Mouse (Mus musculus) limb, embryonic 12.5 days (tissue): Measurements from ENCODE around the gene Ing3. TPM values are rescaled to one million over a fixed set of nuclear protein-coding genes. Genes with fewer than 3 reads are reported as not detected.

Experiments used
- ATAC-seq: fragments of 200-750 bp; cut with Nextera tagmentation; 2 replicates; pipeline ENCODE4 v1.8.0; 2017; ENCODE audit warnings: low read depth, moderate TSS enrichment; ENCODE audit not compliant: insufficient number of reproducible peaks, insufficient read depth, low FRiP score, low TSS enrichment
- H3K27ac ChIP-seq: fragments of 300-500 bp; sonication (generic); 2 replicates; pipeline ENCODE4 v1.5.1; 2016; ENCODE audit warnings: mild to moderate bottlenecking, moderate library complexity
- H3K27me3 ChIP-seq: fragments of 300-500 bp; sonication (generic); 2 replicates; pipeline ENCODE4 v1.6.1; 2016; ENCODE audit warnings: mild to moderate bottlenecking, moderate library complexity
- H3K36me3 ChIP-seq: fragments of 300-500 bp; sonication (generic); 2 replicates; pipeline ENCODE4 v1.6.1; 2016; ENCODE audit warnings: mild to moderate bottlenecking, moderate library complexity
- H3K4me1 ChIP-seq: fragments of 300-500 bp; sonication (generic); replicated peaks from 2 replicates; pipeline ENCODE4 v1.6.1; 2016
- H3K4me2 ChIP-seq: fragments of 300-500 bp; sonication (generic); 2 replicates; pipeline ENCODE4 v1.6.1; 2016; ENCODE audit warnings: mild to moderate bottlenecking, moderate library complexity
- H3K4me3 ChIP-seq: fragments of 300-500 bp; sonication (generic); replicated peaks from 2 replicates; pipeline ENCODE4 v1.5.1; 2016; ENCODE audit warnings: mild to moderate bottlenecking
- H3K9ac ChIP-seq: fragments of 300-500 bp; sonication (generic); replicated peaks from 2 replicates; pipeline ENCODE4 v1.6.1; 2016; ENCODE audit warnings: mild to moderate bottlenecking, moderate library complexity
- H3K9me3 ChIP-seq: fragments of 300-500 bp; sonication (generic); 2 replicates; pipeline ENCODE4 v1.6.1; 2016; ENCODE audit warnings: mild to moderate bottlenecking, moderate library complexity
- WGBS: fragments of 180-500 bp; shearing (Covaris S2); methylation state at CpG from one replicate; pipeline ENCODE4 v1.1.7; 2016; 5-methylcytosine and 5-hydroxymethylcytosine counted together
- polyA plus RNA-seq: library from polyadenylated mRNA; unstranded; fragments of >200 nt; fragmentation: Nextera tagmentation; extraction: Ambion mirVana; gene quantifications from 2 replicates; pipeline ENCODE4 v1.2.1, GENCODE M21; 2016

Ing3 gene
- polyA plus RNA-seq, result 59.8 and 71.1 TPM in 2 replicates

DNA sequence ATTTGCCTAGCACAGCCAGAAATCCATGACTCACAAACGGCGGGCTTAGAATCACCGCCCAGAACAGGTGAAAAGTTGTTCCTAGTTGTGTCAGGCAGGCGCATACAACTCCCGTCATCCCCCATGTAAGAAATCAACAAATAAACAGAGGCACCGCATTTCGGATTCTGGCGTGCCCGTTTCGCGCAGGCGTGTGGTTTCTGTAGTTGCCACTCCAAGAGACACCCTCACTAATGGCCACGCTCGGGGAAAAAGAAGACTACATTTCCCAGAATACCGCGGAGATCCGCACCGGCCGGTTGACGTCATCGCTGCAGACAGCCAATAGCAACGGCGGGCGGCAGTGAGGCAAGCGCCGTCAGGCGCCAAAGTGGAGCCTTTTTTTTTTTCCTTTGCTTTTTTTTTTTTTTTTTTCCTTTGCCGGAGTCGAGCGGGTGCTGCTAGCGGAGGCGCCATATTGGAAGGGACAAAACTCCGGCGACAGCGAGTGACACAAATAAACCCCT lies at the start of gene Ing3:
TSS of gene Ing3 (plus strand) at position 346 of the 506 bp plus-strand sequence.
- Histone ChIP-seq H3K36me3 (peaks cover 17% of the 10 kb centered on the region; the same call in 1 of the 2 replicates), H3K27me3 (no peaks in the 10 kb centered on the region), H3K9me3 (no peaks in the 10 kb centered on the region)

DNA sequence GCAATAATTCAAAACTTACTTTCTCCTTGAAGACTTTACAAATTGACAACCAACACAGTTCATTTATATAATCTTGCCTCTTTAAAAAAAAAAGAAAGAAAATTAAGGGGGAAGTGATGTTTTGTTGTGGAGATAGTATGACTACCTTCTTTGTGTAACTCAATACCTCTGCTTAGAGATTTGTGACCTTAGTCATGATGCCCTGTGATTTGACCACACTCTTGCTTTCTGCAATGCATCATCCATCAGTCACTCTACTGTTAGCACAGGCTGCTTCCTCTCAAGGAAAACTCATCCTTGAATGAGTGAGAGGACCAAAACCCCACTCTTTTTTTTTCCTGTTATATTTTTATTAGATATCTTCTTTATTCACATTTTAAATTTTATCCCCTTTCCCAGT lies 39.7 kb upstream of the Ing3 start:
- Histone ChIP-seq H3K4me3 (no peak overlapping the region), H3K27me3 (no peaks in the 10 kb centered on the region), H3K4me1 (no peaks in the 10 kb centered on the region), H3K9ac (no peak overlapping the region), H3K9me3 (no peaks in the 10 kb centered on the region), H3K36me3 (no peaks in the 10 kb centered on the region), H3K27ac (no peak overlapping the region), H3K4me2 (no peak overlapping the region)
- ATAC-seq, result no peak

More for the DNA sequence above, at the start of gene Ing3:
- peak within 1 kb of the TSS; percentile 74 for H3K9ac ChIP-seq
- peak within 1 kb of the TSS; percentile 74 for H3K4me3 ChIP-seq
- peak; percentile 99 for ATAC-seq
- under 1% methylated on average over 35 of the region's 35 CpGs for WGBS
- peak within 1 kb of the TSS; percentile 75 for H3K4me2 ChIP-seq
- H3K27ac ChIP-seq, result peak within 1 kb of the TSS; percentile 97
- peaks cover 8% of the 10 kb centered on the region for H3K4me1 ChIP-seq

DNA sequence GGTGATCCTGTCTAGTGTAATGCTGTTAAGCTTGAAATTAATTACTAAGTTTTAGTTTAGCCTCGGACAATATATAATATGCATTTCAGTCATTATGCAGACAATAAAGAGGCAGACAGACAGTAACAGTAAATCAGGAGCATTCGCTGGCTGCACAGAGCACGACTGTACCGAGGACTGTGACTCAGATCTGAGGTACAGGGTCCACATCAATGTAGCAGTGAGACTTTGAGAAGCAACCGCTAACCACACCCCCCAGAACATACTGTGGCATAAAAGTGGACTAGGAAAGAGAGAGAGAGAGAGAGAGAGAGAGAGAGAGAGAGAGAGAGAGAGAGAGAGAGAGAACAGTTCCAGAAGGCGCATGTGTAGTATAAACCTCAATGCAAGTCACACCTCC lies 38.6 kb upstream of the Ing3 start:
- no peaks in the 10 kb centered on the region for H3K36me3 ChIP-seq
- H3K27me3 ChIP-seq, result no peaks in the 10 kb centered on the region
- no peak for ATAC-seq
- WGBS, result 87% methylated on average over 6 of the region's 6 CpGs
- no peak overlapping the region for H3K4me2 ChIP-seq
- H3K4me3 ChIP-seq, result no peak overlapping the region
- H3K9me3 ChIP-seq, result no peaks in the 10 kb centered on the region
- no peak overlapping the region for H3K9ac ChIP-seq
- H3K4me1 ChIP-seq, result no peaks in the 10 kb centered on the region
- no peak overlapping the region for H3K27ac ChIP-seq

DNA sequence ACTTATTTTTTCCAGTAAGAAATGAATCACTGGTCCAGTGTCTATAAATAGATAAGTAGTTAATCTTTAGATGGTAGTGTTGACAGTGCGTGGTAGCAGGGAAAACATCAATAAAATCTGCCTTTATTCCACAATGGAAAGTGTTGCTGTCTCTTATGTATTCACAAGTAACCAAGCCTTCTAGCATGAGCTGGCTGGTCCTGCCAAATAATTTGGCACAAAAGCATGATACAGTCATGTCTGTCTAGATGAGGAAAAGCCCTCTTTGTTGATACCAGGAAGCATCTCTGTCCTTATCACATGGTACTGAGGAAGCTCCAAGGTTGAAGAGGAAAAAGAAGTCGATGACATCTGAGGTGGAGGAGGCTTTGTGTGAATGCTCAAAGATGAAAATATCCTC lies 32.8 kb upstream of the Ing3 start:
- H3K4me1 ChIP-seq, result no peaks in the 10 kb centered on the region
- H3K4me2 ChIP-seq, result no peak overlapping the region
- H3K4me3 ChIP-seq, result no peak overlapping the region
- no peak for ATAC-seq
- no peaks in the 10 kb centered on the region for H3K9me3 ChIP-seq
- no peaks in the 10 kb centered on the region for H3K36me3 ChIP-seq
- no peaks in the 10 kb centered on the region for H3K27me3 ChIP-seq
- WGBS, result 80% methylated on average over 2 of the region's 2 CpGs
- no peak overlapping the region for H3K9ac ChIP-seq
- no peak overlapping the region for H3K27ac ChIP-seq

DNA sequence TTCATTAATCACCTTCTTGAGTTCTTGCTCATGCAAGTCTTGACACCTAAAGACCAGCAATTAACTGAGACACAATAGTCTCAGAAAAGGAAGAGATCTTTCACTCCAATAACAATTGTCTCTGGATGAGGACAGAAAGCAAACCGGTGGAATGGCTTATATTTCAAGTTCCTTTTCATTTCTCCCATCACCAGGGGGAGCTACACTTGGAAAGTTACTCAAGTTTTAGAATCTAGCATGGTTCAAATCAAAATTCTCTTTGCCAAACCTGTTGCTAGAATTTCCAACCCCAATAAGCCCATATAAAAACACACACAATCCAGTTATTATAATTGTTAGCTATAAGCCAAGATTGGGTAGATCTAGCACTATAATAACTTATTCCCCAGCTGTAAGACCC lies 25.2 kb upstream of the Ing3 start:
- 38% methylated on average over 1 of the region's 1 CpGs for WGBS
- no peak for ATAC-seq

DNA sequence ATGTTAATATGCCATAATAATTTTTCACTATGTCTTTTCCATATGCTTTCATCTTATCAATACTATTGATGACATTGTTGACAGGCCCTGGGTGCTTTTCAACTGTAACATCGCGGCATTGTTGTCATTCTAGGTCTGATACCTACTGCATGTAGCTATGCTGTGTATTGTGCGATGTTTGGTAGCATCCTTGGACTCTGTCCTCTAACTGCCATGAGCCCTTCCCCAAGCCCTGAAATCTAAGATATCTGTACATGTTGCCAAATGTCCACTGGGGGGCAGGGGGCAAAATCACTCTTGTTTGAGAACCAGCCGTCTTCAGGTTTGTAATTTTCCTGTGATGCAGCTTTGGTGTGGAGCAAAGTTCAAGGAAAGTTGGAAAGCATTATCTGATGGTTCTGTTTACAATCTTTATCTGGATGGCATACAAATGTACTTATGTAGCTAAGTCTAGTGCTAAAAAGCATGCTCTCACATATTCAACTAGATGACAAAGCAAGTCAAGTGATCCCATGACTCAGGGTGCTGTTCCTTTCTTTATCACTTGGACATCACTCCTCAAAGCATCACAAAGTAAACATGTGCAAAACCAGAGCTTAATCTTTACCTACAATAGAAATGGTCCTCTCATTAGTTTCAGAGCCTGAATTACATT lies 11.3 kb upstream of the Ing3 start:
- H3K9ac ChIP-seq, result no peak overlapping the region
- H3K4me3 ChIP-seq, result no peak overlapping the region
- H3K36me3 ChIP-seq, result no peaks in the 10 kb centered on the region
- H3K27ac ChIP-seq, result no peak overlapping the region
- H3K4me1 ChIP-seq, result no peaks in the 10 kb centered on the region
- no peaks in the 10 kb centered on the region for H3K9me3 ChIP-seq
- no peak overlapping the region for H3K4me2 ChIP-seq
- no peak for ATAC-seq
- WGBS, result 82% methylated on average over 4 of the region's 4 CpGs
- no peaks in the 10 kb centered on the region for H3K27me3 ChIP-seq

More for the DNA sequence above, 25.2 kb upstream of the Ing3 start:
- H3K9ac ChIP-seq, result no peak overlapping the region
- no peak overlapping the region for H3K27ac ChIP-seq
- H3K4me2 ChIP-seq, result no peak overlapping the region
- H3K4me3 ChIP-seq, result no peak overlapping the region
- no peaks in the 10 kb centered on the region for H3K36me3 ChIP-seq
- no peaks in the 10 kb centered on the region for H3K9me3 ChIP-seq
- H3K27me3 ChIP-seq, result no peaks in the 10 kb centered on the region
- H3K4me1 ChIP-seq, result no peaks in the 10 kb centered on the region

DNA sequence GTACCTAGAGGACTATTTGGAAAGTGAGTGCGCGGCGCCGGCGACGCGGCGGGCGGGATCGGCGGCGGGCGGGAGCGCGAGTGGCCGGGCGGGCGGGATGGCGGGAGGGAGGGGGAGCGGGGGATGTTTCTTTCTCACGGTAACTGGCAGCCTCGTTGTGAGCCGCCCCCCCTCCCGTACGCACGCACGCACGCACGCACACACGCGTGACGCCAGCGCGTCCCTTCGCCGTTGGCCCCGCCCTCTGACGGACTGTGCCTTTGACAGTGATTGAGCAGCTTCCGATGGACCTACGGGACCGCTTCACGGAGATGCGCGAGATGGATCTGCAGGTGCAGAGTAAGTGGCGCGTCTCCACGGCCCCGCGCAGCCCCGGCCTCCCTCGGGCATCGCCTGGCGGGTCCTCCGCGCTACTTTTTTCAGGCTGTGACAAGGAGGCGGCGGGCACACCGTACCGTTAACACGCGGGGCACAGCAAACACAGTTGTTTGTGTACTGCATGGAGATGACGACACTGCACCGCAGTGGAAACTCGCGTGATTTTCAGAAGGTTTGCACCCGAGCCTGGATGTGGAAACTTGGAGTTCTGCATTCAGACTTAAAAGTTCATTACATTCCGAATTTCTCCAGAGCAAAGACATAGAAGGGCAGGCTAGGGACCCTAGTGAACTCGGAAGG lies 539 bp downstream of the Ing3 start:
- peaks cover 23% of the 10 kb centered on the region for H3K36me3 ChIP-seq
- no peaks in the 10 kb centered on the region for H3K9me3 ChIP-seq
- peak overlapping the region; percentile 74 for H3K9ac ChIP-seq
- ATAC-seq, result peak; percentile 93
- H3K4me3 ChIP-seq, result peak overlapping the region; percentile 74
- WGBS, result 2% methylated on average over 55 of the region's 68 CpGs
- peak overlapping the region; percentile 75 for H3K4me2 ChIP-seq
- H3K4me1 ChIP-seq, result peaks cover 8% of the 10 kb centered on the region
- no peaks in the 10 kb centered on the region for H3K27me3 ChIP-seq
- peak overlapping the region; percentile 97 for H3K27ac ChIP-seq

DNA sequence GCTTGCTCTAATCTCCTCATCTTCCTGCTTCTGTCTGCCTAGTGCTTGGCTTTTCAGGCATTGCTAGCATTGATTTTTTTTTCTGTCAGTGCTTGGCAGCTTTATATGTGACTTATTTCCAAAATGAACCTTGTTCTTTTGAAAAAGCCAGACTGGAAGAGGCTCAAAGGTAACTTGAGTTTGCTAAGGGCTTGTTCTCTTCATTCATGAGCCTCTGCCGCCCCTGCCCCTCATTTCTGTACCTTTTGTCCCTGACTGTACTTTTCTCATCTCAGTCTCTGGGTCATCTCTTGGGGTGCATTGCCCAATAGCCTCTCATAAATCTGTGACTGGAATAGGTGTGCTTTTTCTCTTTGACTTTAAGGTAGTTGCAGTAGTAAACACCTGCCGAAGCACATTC lies 1.3 kb downstream of the Ing3 start:
- Histone ChIP-seq H3K27ac (no peak overlapping the region), H3K9me3 (no peaks in the 10 kb centered on the region), H3K27me3 (no peaks in the 10 kb centered on the region), H3K4me2 (peak overlapping the region; percentile 75), H3K9ac (peak overlapping the region; percentile 74; the same call in 1 of the 2 replicates), H3K4me1 (peaks cover 8% of the 10 kb centered on the region), H3K4me3 (peak overlapping the region; percentile 74), H3K36me3 (peaks cover 31% of the 10 kb centered on the region)
- ATAC-seq, result no peak
- WGBS, result 82% methylated on average over 2 of the region's 2 CpGs

DNA sequence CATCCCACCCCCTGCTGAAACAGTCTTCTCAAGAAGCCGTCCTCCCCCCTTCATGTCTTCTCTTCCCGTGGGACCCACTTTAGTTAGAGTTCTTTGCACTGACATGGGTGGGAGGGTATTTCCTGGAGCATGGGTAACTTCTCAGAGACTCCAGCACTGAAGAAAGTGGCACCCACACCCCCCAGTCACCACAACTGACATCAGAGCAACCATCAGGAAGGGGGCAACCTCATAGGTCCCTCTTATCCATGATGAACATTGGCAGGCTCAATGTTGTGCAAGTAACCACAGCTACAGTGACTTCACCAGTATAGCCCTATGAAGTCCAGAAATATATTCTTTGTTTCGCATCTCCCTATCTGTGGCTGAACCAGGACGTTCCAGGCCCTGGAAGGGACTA lies 6.1 kb downstream of the Ing3 start:
- Histone ChIP-seq H3K9ac (no peak overlapping the region), H3K4me3 (no peak overlapping the region), H3K4me2 (no peak overlapping the region), H3K4me1 (peaks cover 5% of the 10 kb centered on the region), H3K36me3 (peaks cover 71% of the 10 kb centered on the region), H3K27ac (no peak overlapping the region), H3K9me3 (no peaks in the 10 kb centered on the region), H3K27me3 (no peaks in the 10 kb centered on the region)
- no peak for ATAC-seq
- WGBS, result 87% methylated on average over 4 of the region's 4 CpGs

DNA sequence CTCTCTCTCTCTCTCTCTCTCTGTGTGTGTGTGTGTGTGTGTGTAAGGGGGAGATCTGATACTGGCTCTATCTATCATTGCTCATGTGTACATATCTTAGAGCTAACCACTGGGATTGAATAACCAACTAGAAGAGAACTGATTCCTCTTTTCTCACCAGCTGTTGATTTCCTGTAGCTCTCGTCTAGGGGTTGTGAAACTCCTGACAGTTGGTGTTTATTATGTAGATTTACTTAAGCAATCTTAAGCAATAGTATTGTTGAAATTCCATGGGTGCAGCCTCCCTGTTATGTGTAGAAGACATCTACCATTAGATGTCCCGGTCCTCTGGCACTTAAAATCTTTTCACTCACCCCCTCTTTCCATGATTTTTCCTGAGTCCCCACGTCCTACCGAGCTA lies 9.6 kb downstream of the Ing3 start:
- Histone ChIP-seq H3K27ac (no peak overlapping the region), H3K4me2 (no peak overlapping the region), H3K4me1 (no peaks in the 10 kb centered on the region), H3K9me3 (no peaks in the 10 kb centered on the region), H3K36me3 (peaks cover 68% of the 10 kb centered on the region), H3K27me3 (no peaks in the 10 kb centered on the region), H3K4me3 (no peak overlapping the region), H3K9ac (no peak overlapping the region)
- WGBS, result 88% methylated on average over 4 of the region's 4 CpGs
- no peak for ATAC-seq

DNA sequence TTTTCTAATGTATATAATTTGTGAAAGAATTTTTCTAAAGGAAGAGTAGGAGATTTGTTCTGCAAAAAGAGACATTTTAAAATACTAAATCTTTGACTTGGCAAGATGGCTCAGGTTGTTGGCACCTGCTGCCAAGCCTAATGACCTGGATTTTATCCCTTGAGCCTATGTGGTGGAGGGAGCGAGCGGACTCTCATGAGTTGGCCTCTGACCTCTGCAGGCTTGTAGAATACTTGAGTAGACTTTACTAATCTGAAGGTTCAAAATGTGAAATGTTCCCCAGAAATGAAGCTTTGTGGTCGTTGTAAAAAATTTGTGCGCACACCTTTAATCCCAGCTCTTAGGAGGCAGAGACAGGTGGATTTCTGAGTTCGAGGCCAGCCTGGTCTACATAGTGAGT lies 10.5 kb downstream of the Ing3 start:
- Histone ChIP-seq H3K9me3 (no peaks in the 10 kb centered on the region), H3K4me2 (no peak overlapping the region), H3K4me1 (no peaks in the 10 kb centered on the region), H3K9ac (no peak overlapping the region), H3K27me3 (no peaks in the 10 kb centered on the region), H3K27ac (no peak overlapping the region), H3K36me3 (peaks cover 65% of the 10 kb centered on the region), H3K4me3 (no peak overlapping the region)
- 89% methylated on average over 5 of the region's 5 CpGs for WGBS
- no peak for ATAC-seq
